Comparison of ENCODE assay signal across 8 mouse cellular contexts in the genomic region with DNA sequence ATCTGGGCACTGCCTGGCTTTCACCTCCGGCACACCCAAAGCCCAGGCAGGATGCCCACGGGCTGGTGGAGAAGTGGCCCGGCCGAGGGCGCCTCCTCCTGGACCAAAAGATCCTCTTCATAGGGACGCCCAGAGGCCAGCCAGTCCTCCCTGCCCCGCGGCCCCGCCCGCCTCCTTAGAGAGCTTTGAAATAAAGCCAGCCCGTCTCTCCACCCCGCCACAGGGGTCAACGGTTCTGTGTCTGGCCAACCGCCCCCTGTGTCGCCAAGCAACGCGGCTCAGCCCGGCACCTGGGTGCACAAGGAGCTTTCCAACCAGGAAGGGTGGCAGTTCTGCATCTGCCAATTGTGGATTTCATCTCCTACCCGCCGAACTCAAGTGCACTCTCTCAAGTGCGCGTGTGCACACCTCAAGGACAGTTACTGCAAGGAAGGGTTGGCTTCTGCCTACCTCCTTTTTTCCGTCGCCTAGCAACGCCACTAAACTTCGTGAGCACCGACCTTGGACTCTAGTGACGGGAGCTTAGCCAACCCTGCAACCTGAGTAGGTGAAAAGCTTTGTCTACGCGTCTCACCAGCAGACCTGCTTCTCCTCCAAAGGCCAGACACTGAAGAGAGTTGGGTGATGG. TPM values are rescaled to one million over a fixed set of nuclear protein-coding genes. Genes with fewer than 3 reads are reported as not detected.
DNase-seq lines count a peak whose midpoint lies in the region; ATAC-seq lines count a peak whose summit lies in the region.

Gene Gm26661, plus strand, starts transcription at position 56 of the 628 bp plus-strand sequence.

- H3K27ac ChIP-seq in embryonic facial prominence, embryonic 13.5 days: no peak within 1 kb of the TSS
- no peak within 1 kb of the TSS for H3K27ac ChIP-seq in heart, embryonic 15.5 days
- no peak within 1 kb of the TSS for H3K27ac ChIP-seq in kidney, embryonic 16.5 days (ENCODE audit: low read length)
- no peak within 1 kb of the TSS for H3K27ac ChIP-seq in neural tube, embryonic 14.5 days (ENCODE audit: low read depth, low read length)

- peak within 1 kb of the TSS; percentile 41; the same call in 1 of the 2 replicates for H3K9ac ChIP-seq in embryonic facial prominence, embryonic 13.5 days
- no peak within 1 kb of the TSS for H3K9ac ChIP-seq in heart, embryonic 15.5 days
- peak within 1 kb of the TSS; percentile 31; the same call in 1 of the 2 replicates for H3K9ac ChIP-seq in kidney, embryonic 16.5 days (replicated peaks; ENCODE audit: low read length)
- H3K9ac ChIP-seq in neural tube, embryonic 14.5 days (replicated peaks; ENCODE audit: low read depth, low read length): peak within 1 kb of the TSS; percentile 39

- peak; percentile 62 for DNase-seq in CD4-positive helper T cell, adult 2 months (ENCODE audit: low read depth, low spot score)
- peak; percentile 67 for DNase-seq in adrenal gland, postnatal 25 days
- peak; percentile 90 to 94 for DNase-seq in lung, adult 18-20 months
- DNase-seq in testis, postnatal 14 days (ENCODE audit: low spot score): peak; percentile 71

- 1% methylated on average over 30 of the region's 30 CpGs for WGBS in embryonic facial prominence, embryonic 13.5 days
- 1% methylated on average over 30 of the region's 30 CpGs for WGBS in heart, embryonic 15.5 days
- under 1% methylated on average over 30 of the region's 30 CpGs for WGBS in kidney, embryonic 16.5 days
- 3% methylated on average over 30 of the region's 30 CpGs for WGBS in neural tube, embryonic 14.5 days

- H3K4me1 ChIP-seq in embryonic facial prominence, embryonic 13.5 days: peaks cover 13% of the 10 kb centered on the region
- peaks cover 12% of the 10 kb centered on the region for H3K4me1 ChIP-seq in heart, embryonic 15.5 days (replicated peaks)
- peaks cover 12% of the 10 kb centered on the region for H3K4me1 ChIP-seq in kidney, embryonic 16.5 days (ENCODE audit: insufficient read depth, low read length)
- peaks cover 8% of the 10 kb centered on the region; the same call in 1 of the 2 replicates for H3K4me1 ChIP-seq in neural tube, embryonic 14.5 days (ENCODE audit: control insufficient read depth, insufficient read depth, low read length)

- peak; percentile 73; the same call in 1 of the 2 replicates for ATAC-seq in embryonic facial prominence, embryonic 13.5 days (ENCODE audit: insufficient number of reproducible peaks, insufficient read depth, low FRiP score, low TSS enrichment, low read depth)
- ATAC-seq in heart, embryonic 15.5 days (replicated peaks; ENCODE audit: insufficient number of reproducible peaks, insufficient read depth, low FRiP score, low read depth): peak; percentile 84
- peak; percentile 95 for ATAC-seq in kidney, embryonic 16.5 days (ENCODE audit: low FRiP score, low TSS enrichment)
- peak; percentile 89 for ATAC-seq in neural tube, embryonic 14.5 days (ENCODE audit: low read depth)

- peak within 1 kb of the TSS; percentile 66 for H3K4me2 ChIP-seq in embryonic facial prominence, embryonic 13.5 days
- peak within 1 kb of the TSS; percentile 80 for H3K4me2 ChIP-seq in heart, embryonic 15.5 days
- H3K4me2 ChIP-seq in kidney, embryonic 16.5 days (replicated peaks; ENCODE audit: low read depth, low read length): peak within 1 kb of the TSS; percentile 65
- peak within 1 kb of the TSS; percentile 76 for H3K4me2 ChIP-seq in neural tube, embryonic 14.5 days (ENCODE audit: low read depth, low read length)

- peak within 1 kb of the TSS; percentile 40 for H3K4me3 ChIP-seq in embryonic facial prominence, embryonic 13.5 days
- peak within 1 kb of the TSS; percentile 46 for H3K4me3 ChIP-seq in heart, embryonic 15.5 days
- H3K4me3 ChIP-seq in kidney, embryonic 16.5 days (ENCODE audit: low read length): peak within 1 kb of the TSS; percentile 43
- peak within 1 kb of the TSS; percentile 34 for H3K4me3 ChIP-seq in neural tube, embryonic 14.5 days (ENCODE audit: low read depth, low read length)

- no peaks in the 10 kb centered on the region for H3K36me3 ChIP-seq in embryonic facial prominence, embryonic 13.5 days
- no peaks in the 10 kb centered on the region for H3K36me3 ChIP-seq in heart, embryonic 15.5 days
- no peaks in the 10 kb centered on the region for H3K36me3 ChIP-seq in kidney, embryonic 16.5 days (ENCODE audit: insufficient read depth, low read length)
- H3K36me3 ChIP-seq in neural tube, embryonic 14.5 days (ENCODE audit: control insufficient read depth, insufficient read depth, low read length): no peaks in the 10 kb centered on the region

- H3K27me3 ChIP-seq in embryonic facial prominence, embryonic 13.5 days: peaks cover 16% of the 10 kb centered on the region
- no peaks in the 10 kb centered on the region; the same call in none of the 2 replicates for H3K27me3 ChIP-seq in heart, embryonic 15.5 days
- no peaks in the 10 kb centered on the region for H3K27me3 ChIP-seq in kidney, embryonic 16.5 days (ENCODE audit: insufficient read depth, low read length)
- no peaks in the 10 kb centered on the region for H3K27me3 ChIP-seq in neural tube, embryonic 14.5 days (ENCODE audit: control insufficient read depth, insufficient read depth, low read length)

- no peaks in the 10 kb centered on the region for H3K9me3 ChIP-seq in embryonic facial prominence, embryonic 13.5 days
- no peaks in the 10 kb centered on the region for H3K9me3 ChIP-seq in heart, embryonic 15.5 days (replicated peaks)
- H3K9me3 ChIP-seq in kidney, embryonic 16.5 days (ENCODE audit: low read length): no peaks in the 10 kb centered on the region
- no peaks in the 10 kb centered on the region for H3K9me3 ChIP-seq in neural tube, embryonic 14.5 days (ENCODE audit: control insufficient read depth, low read length)

RNA-seq across cellular contexts. Expression of gene Gm26661, which starts in this region (rescaled TPM):
- total RNA-seq in adrenal gland, postnatal 25 days (2021): not detected in 2 replicates
- not detected in 2 replicates for polyA plus RNA-seq in embryonic facial prominence, embryonic 13.5 days (2015; fragmentation: Nextera tagmentation; extraction: Ambion mirVana)
- not detected in 2 replicates for polyA plus RNA-seq in heart, embryonic 15.5 days (2015; fragmentation: Nextera tagmentation; extraction: Ambion mirVana)
- not detected in 2 replicates for polyA plus RNA-seq in kidney, embryonic 16.5 days (2015; fragmentation: Nextera tagmentation; extraction: Ambion mirVana)
- polyA plus RNA-seq in neural tube, embryonic 14.5 days (2014; fragmentation: Nextera tagmentation; extraction: Ambion mirVana): not detected in 2 replicates

Comparison
In these comparisons a context has a peak if more than half of its experiments do, and no peak if none do; other contexts are left out.
1. Peak in DNase-seq in adrenal gland, postnatal 25 days; RNA of the gene not detected or under 1 TPM.
2. Peak in ATAC-seq, H3K4me3 ChIP-seq, H3K9ac ChIP-seq and H3K4me2 ChIP-seq in embryonic facial prominence, embryonic 13.5 days; RNA of the gene not detected or under 1 TPM.
3. Peak in ATAC-seq, H3K4me3 ChIP-seq and H3K4me2 ChIP-seq in heart, embryonic 15.5 days; RNA of the gene not detected or under 1 TPM.
4. Peak in ATAC-seq, H3K4me3 ChIP-seq, H3K9ac ChIP-seq and H3K4me2 ChIP-seq in kidney, embryonic 16.5 days; RNA of the gene not detected or under 1 TPM.
5. Peak in ATAC-seq, H3K4me3 ChIP-seq, H3K9ac ChIP-seq and H3K4me2 ChIP-seq in neural tube, embryonic 14.5 days; RNA of the gene not detected or under 1 TPM.